Mouse (Mus musculus) olfactory bulb, adult 2 months (tissue): ENCODE data around the gene Coro7.

Source experiments
- CTCF ChIP-seq: fragments of 200-500 bp; IDR thresholded peaks from 2 replicates; pipeline ENCODE4 v1.5.1; 2012; ENCODE audit warnings: low read depth, mild to moderate bottlenecking, low read length, moderate library complexity; ENCODE audit not compliant: insufficient read depth
- POLR2A ChIP-seq: fragments of 200-500 bp; IDR thresholded peaks from 2 replicates; pipeline ENCODE4 v1.6.1; 2012; ENCODE audit warnings: mild to moderate bottlenecking, low read depth, low read length, moderate library complexity; ENCODE audit not compliant: insufficient read depth

GRCm38 (mm10) chr16:4656571-4657081, 23.0 kb downstream of the Coro7 start:
- TF ChIP-seq POLR2A (no peak), CTCF (no peak)
